Comparison of ENCODE assay signal across 9 mouse cellular contexts in the genomic region with DNA sequence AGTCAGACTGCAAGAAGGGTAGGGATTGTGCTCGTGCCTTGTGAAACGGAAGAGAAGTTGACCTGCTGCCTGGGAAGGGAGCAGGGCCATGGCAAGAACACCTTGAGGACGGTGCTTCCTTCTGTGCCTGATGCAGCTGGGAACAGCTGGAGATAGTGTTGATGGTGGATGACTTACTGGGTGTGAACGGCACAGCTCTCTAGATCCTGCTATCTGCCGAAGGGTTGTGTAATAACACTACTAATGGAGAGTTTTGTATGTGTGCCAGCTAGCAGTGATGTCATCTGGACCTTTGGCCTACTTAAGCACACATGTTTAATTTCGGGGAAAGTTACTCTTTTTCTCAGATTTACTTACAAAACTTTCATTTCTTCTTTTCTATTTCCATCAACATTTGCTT. TPM values are rescaled to one million over a fixed set of nuclear protein-coding genes. Genes with fewer than 3 reads are reported as not detected.
DNase-seq lines count a peak whose midpoint lies in the region; ATAC-seq and TF ChIP-seq lines count a peak whose summit lies in the region.
"Had no signal": no experiment of that assay in that cellular context is flagged by ENCODE, and none has a peak within 500 bp of the region (broad histone marks: within the 10 kb centered on the region; RNA-seq: fewer than 3 reads in every experiment).

No protein-coding gene starts in this region.

- H3K9me3 ChIP-seq in heart, postnatal 0 days (replicated peaks; ENCODE audit: control insufficient read depth, low read length): no peaks in the 10 kb centered on the region
- no peaks in the 10 kb centered on the region for H3K9me3 ChIP-seq in forebrain, embryonic 14.5 days (replicated peaks; ENCODE audit: control insufficient read depth, low read length)
- H3K9me3 ChIP-seq: lung, embryonic 15.5 days had no signal

- peak; percentile 77 for DNase-seq in gastrocnemius, adult 18-20 months (ENCODE audit: low spot score)
- no peak for DNase-seq in gastrocnemius, postnatal 10 days
- peak; percentile 69 for DNase-seq in adrenal gland, postnatal 14 days
- no peak for DNase-seq in heart, postnatal 0 days (ENCODE audit: low spot score)
- peak; percentile 64 for DNase-seq in lung, postnatal 14 days
- DNase-seq in forebrain, embryonic 14.5 days (ENCODE audit: low spot score): no peak
- no peak for DNase-seq in left cerebral cortex, postnatal 14 days (ENCODE audit: low spot score in 2 of 2)

- H3K4me1 ChIP-seq in heart, postnatal 0 days (ENCODE audit: control insufficient read depth, insufficient read depth): peaks cover 25% of the 10 kb centered on the region
- peaks cover 2% of the 10 kb centered on the region; the same call in 1 of the 2 replicates for H3K4me1 ChIP-seq in forebrain, embryonic 14.5 days (ENCODE audit: control insufficient read depth, insufficient read depth, low read length)

- intact Hi-C loops in left cerebral cortex, postnatal 14 days (cut with DNase I): no loop called here

- 29% methylated on average over 6 of the region's 6 CpGs for WGBS in heart, postnatal 0 days
- WGBS in forebrain, embryonic 14.5 days: 79% methylated on average over 6 of the region's 6 CpGs

- H3K27me3 ChIP-seq in heart, postnatal 0 days (ENCODE audit: control insufficient read depth, insufficient read depth, low read length): no peaks in the 10 kb centered on the region
- no peaks in the 10 kb centered on the region for H3K27me3 ChIP-seq in forebrain, embryonic 14.5 days (replicated peaks; ENCODE audit: control insufficient read depth, insufficient read depth, low read length)
- H3K27me3 ChIP-seq: lung, embryonic 15.5 days had no signal

- no peak overlapping the region for H3K4me3 ChIP-seq in heart, postnatal 0 days (ENCODE audit: low read depth, low read length)
- no peak overlapping the region for H3K4me3 ChIP-seq in forebrain, embryonic 14.5 days (ENCODE audit: low read depth, low read length)
- H3K4me3 ChIP-seq: lung, embryonic 15.5 days had no signal

- no peak for TF ChIP-seq EP300 in heart, postnatal 0 days (IDR thresholded peaks at IDR 0.05; ENCODE audit: low read depth)

- H3K27ac ChIP-seq in heart, postnatal 0 days (ENCODE audit: low read depth): peak overlapping the region; percentile 52; the same call in 1 of the 2 replicates
- H3K27ac ChIP-seq in forebrain, embryonic 14.5 days (ENCODE audit: low read depth, low read length): no peak overlapping the region
- H3K27ac ChIP-seq: lung, embryonic 15.5 days had no signal

- no peak for TF ChIP-seq CTCF in heart, postnatal 0 days (IDR thresholded peaks at IDR 0.05; ENCODE audit: low read depth)

- no peaks in the 10 kb centered on the region for H3K36me3 ChIP-seq in heart, postnatal 0 days (replicated peaks; ENCODE audit: control insufficient read depth, insufficient read depth, low read length)
- H3K36me3 ChIP-seq in forebrain, embryonic 14.5 days (ENCODE audit: control insufficient read depth, insufficient read depth, low read length): no peaks in the 10 kb centered on the region
- H3K36me3 ChIP-seq: lung, embryonic 15.5 days had no signal

- no peak overlapping the region for H3K4me2 ChIP-seq in heart, postnatal 0 days (ENCODE audit: low read depth, low read length)
- no peak overlapping the region for H3K4me2 ChIP-seq in forebrain, embryonic 14.5 days (ENCODE audit: low read length)
- H3K4me2 ChIP-seq: lung, embryonic 15.5 days had no signal

- no peak for ATAC-seq in heart, postnatal 0 days (ENCODE audit: insufficient read depth, low read depth)
- ATAC-seq in erythroblast, adult 5-6 weeks (replicated peaks; ENCODE audit: low FRiP score, poor library complexity, severe bottlenecking): no peak
- no peak for ATAC-seq in forebrain, embryonic 14.5 days

- no peak overlapping the region for H3K9ac ChIP-seq in heart, postnatal 0 days (replicated peaks; ENCODE audit: low read depth, low read length)
- H3K9ac ChIP-seq in forebrain, embryonic 14.5 days (ENCODE audit: low read length): no peak overlapping the region
- H3K9ac ChIP-seq: lung, embryonic 15.5 days had no signal

RNA-seq across cellular contexts. Expression of gene Sdccag8, which starts 4.3 kb away (rescaled TPM):
- 1 to 10 TPM; 4.2 to 5.2 TPM for total RNA-seq in gastrocnemius, adult 18-20 months (2021)
- 1 to 10 TPM; 7.2 to 7.6 TPM for total RNA-seq in gastrocnemius, postnatal 10 days (2021)
- 6.9 and 9.3 TPM in 2 replicates for total RNA-seq in adrenal gland, postnatal 14 days (2021)
- total RNA-seq in heart, postnatal 0 days (2014; rRNA removed; ENCODE audit: low replicate concordance): 2.2 and 8.1 TPM in 2 replicates
- polyA plus RNA-seq in heart, postnatal 0 days (2015; fragmentation: Nextera tagmentation; extraction: Ambion mirVana): 5.9 and 7.2 TPM in 2 replicates
- 3.1 and 5.0 TPM in 2 replicates for total RNA-seq in erythroblast, adult 5-6 weeks (2015; ENCODE audit: low replicate concordance)
- 6.8 and 9.8 TPM in 2 replicates for total RNA-seq in erythroblast, adult 5-6 weeks (2017; ENCODE audit: low replicate concordance)
- polyA plus RNA-seq in forebrain, embryonic 14.5 days (2014; fragmentation: Nextera tagmentation; extraction: Ambion mirVana): 28.1 and 31.5 TPM in 2 replicates
- 10 to 100 TPM; 10.6 to 13.6 TPM for total RNA-seq in left cerebral cortex, postnatal 14 days (2021)

RNA-seq across cellular contexts. Expression of gene Cep170, which starts 4.9 kb away (rescaled TPM):
- total RNA-seq in gastrocnemius, adult 18-20 months (2021): 10 to 100 TPM; 17.8 to 19.1 TPM
- 10 to 100 TPM; 23.6 to 32.7 TPM for total RNA-seq in gastrocnemius, postnatal 10 days (2021)
- 32.0 and 42.4 TPM in 2 replicates for total RNA-seq in adrenal gland, postnatal 14 days (2021)
- total RNA-seq in heart, postnatal 0 days (2014; rRNA removed; ENCODE audit: low replicate concordance): 18.8 and 34.7 TPM in 2 replicates
- 7.1 and 8.5 TPM in 2 replicates for polyA plus RNA-seq in heart, postnatal 0 days (2015; fragmentation: Nextera tagmentation; extraction: Ambion mirVana)
- total RNA-seq in erythroblast, adult 5-6 weeks (2015; ENCODE audit: low replicate concordance): 11.5 and 22.4 TPM in 2 replicates
- total RNA-seq in erythroblast, adult 5-6 weeks (2017; ENCODE audit: low replicate concordance): 12.8 and 23.3 TPM in 2 replicates
- polyA plus RNA-seq in forebrain, embryonic 14.5 days (2014; fragmentation: Nextera tagmentation; extraction: Ambion mirVana): 107 and 164 TPM in 2 replicates
- 100 to 1,000 TPM; 125 to 130 TPM for total RNA-seq in left cerebral cortex, postnatal 14 days (2021)

Comparison
In these comparisons a context has a peak if more than half of its experiments do, and no peak if none do; other contexts are left out.
1. DNase-seq: peak in gastrocnemius, adult 18-20 months (single experiment), adrenal gland, postnatal 14 days (single experiment) and lung, postnatal 14 days (single experiment); none in gastrocnemius, postnatal 10 days (single experiment), heart, postnatal 0 days (single experiment), forebrain, embryonic 14.5 days (single experiment) and left cerebral cortex, postnatal 14 days (0 of 2).